Mouse (Mus musculus) bone marrow, adult 2 months (tissue): Measurements from ENCODE around the gene Capn15. TPM values are rescaled to one million over a fixed set of nuclear protein-coding genes. Genes with fewer than 3 reads are reported as not detected.
A peak's percentile ranks its signal among the peaks of the same experiment; 100 is the strongest.

ENCODE experiments used
- H3K27ac ChIP-seq: fragments of 200-500 bp; 2 replicates; pipeline ENCODE4 v1.5.1; 2012; ENCODE audit warnings: low read depth, mild to moderate bottlenecking, control low read depth, inconsistent platforms, low read length; ENCODE audit not compliant: control insufficient read depth, poor library complexity, insufficient read depth
- H3K4me1 ChIP-seq: fragments of 200-500 bp; 2 replicates; pipeline ENCODE4 v1.6.1; 2011; ENCODE audit warnings: low read length; ENCODE audit not compliant: control insufficient read depth, insufficient read depth
- H3K4me3 ChIP-seq: fragments of 200-500 bp; replicated peaks from 2 replicates; pipeline ENCODE3; 2011; ENCODE audit warnings: mild to moderate bottlenecking, low read depth, low read length, control low read depth; ENCODE audit not compliant: control insufficient read depth
- CTCF ChIP-seq: fragments of 200-500 bp; IDR thresholded peaks from 2 replicates; pipeline ENCODE4 v1.5.1; 2011; ENCODE audit warnings: low read length, control low read depth; ENCODE audit not compliant: control insufficient read depth, insufficient read depth
- POLR2A ChIP-seq: fragments of 200-500 bp; IDR thresholded peaks from 2 replicates; pipeline ENCODE4 v1.6.1; 2011; ENCODE audit warnings: low read depth, mild to moderate bottlenecking, control low read depth, low read length, borderline replicate concordance; ENCODE audit not compliant: control insufficient read depth
- WGBS: fragments of 180-500 bp; shearing (Covaris S2); methylation state at CpG from one replicate; pipeline ENCODE4 v1.1.7; 2018; 5-methylcytosine and 5-hydroxymethylcytosine counted together
- polyA plus RNA-seq: library from polyadenylated mRNA; stranded (reverse); fragments of >200 nt; gene quantifications from 2 replicates; pipeline ENCODE4 v1.2.4, GENCODE M21; 2011; ENCODE audit warnings: low replicate concordance; ENCODE audit not compliant: missing spikeins, insufficient read depth, insufficient read length

Gene Capn15
- polyA plus RNA-seq, 1 experiment = 18.2 TPM

GRCm38 (mm10) chr17:25947576-25947975 is 38.0 kb downstream of the Capn15 start:
- Histone ChIP-seq H3K4me1 (peaks cover 2% of the 10 kb centered on the region; the same call in 1 of the 2 replicates), H3K27ac (no peak overlapping the region), H3K4me3 (no peak overlapping the region)
- WGBS = 78% methylated on average over 4 of the region's 4 CpGs
- no peak for TF ChIP-seq POLR2A

GRCm38 (mm10) chr17:25946891-25947290 is 38.7 kb downstream of the Capn15 start:
- no peak for TF ChIP-seq CTCF
- TF ChIP-seq POLR2A = no peak
- peaks cover 4% of the 10 kb centered on the region; the same call in 1 of the 2 replicates for H3K4me1 ChIP-seq
- no peak overlapping the region for H3K4me3 ChIP-seq
- 90% methylated on average over 8 of the region's 8 CpGs for WGBS
- peak overlapping the region; percentile 12 for H3K27ac ChIP-seq

GRCm38 (mm10) chr17:25946349-25946748 is 39.2 kb downstream of the Capn15 start:
- no peak for TF ChIP-seq POLR2A
- no peak for TF ChIP-seq CTCF
- peak overlapping the region; percentile 12 for H3K27ac ChIP-seq
- H3K4me1 ChIP-seq = peaks cover 4% of the 10 kb centered on the region; the same call in 1 of the 2 replicates
- H3K4me3 ChIP-seq = no peak overlapping the region
- 77% methylated on average over 7 of the region's 7 CpGs for WGBS

- no peak overlapping the region; the same call in 1 of the 2 replicates for H3K27ac ChIP-seq
- H3K4me3 ChIP-seq = no peak overlapping the region
- H3K4me1 ChIP-seq = peaks cover 4% of the 10 kb centered on the region; the same call in 1 of the 2 replicates
- TF ChIP-seq POLR2A (no peak), CTCF (no peak)
- 71% methylated on average over 9 of the region's 9 CpGs for whole genome bisulfite sequencing
Observed at GRCm38 (mm10) chr17:25945517-25946155, 40.0 kb downstream of the Capn15 start.

- Histone ChIP-seq H3K4me3 (peak within 1 kb of the TSS; percentile 12), H3K4me1 (peaks cover 4% of the 10 kb centered on the region; the same call in 1 of the 2 replicates), H3K27ac (peak within 1 kb of the TSS; percentile 87)
- TF ChIP-seq POLR2A (no peak), CTCF (no peak)
- WGBS = 74% methylated on average over 6 of the region's 6 CpGs
Observed at GRCm38 (mm10) chr17:25944366-25945163, 41.0 kb downstream of the Capn15 start, which contains the start of the genes Pigq and Nhlrc4. Gene Pigq (minus strand): TSS chr17:25944936. Gene Nhlrc4 (minus strand): TSS chr17:25944961.

- no peak for TF ChIP-seq CTCF
- TF ChIP-seq POLR2A = no peak
- Histone ChIP-seq H3K4me1 (peaks cover 4% of the 10 kb centered on the region; the same call in 1 of the 2 replicates), H3K4me3 (peak overlapping the region; percentile 12), H3K27ac (peak overlapping the region; percentile 87)
- WGBS = 90% methylated on average over 9 of the region's 9 CpGs
Observed at GRCm38 (mm10) chr17:25943769-25944168, 41.8 kb downstream of the Capn15 start.

GRCm38 (mm10) chr17:25943221-25943620 is 42.4 kb downstream of the Capn15 start:
- Histone ChIP-seq H3K4me3 (no peak overlapping the region), H3K4me1 (peaks cover 4% of the 10 kb centered on the region; the same call in 1 of the 2 replicates), H3K27ac (peak overlapping the region; percentile 87)
- TF ChIP-seq CTCF (no peak; the same call in 1 of the 2 replicates), POLR2A (no peak)
- WGBS = 57% methylated on average over 3 of the region's 3 CpGs

GRCm38 (mm10) chr17:25942597-25943151 is 42.9 kb downstream of the Capn15 start:
- H3K4me3 ChIP-seq = peak overlapping the region; percentile 96
- peaks cover 4% of the 10 kb centered on the region; the same call in 1 of the 2 replicates for H3K4me1 ChIP-seq
- TF ChIP-seq CTCF = no peak
- no peak for TF ChIP-seq POLR2A
- H3K27ac ChIP-seq = peak overlapping the region; percentile 87
- WGBS = 70% methylated on average over 2 of the region's 2 CpGs
